Mouse (Mus musculus): ENCODE measurements at regions not wholly inside any gene's neighbourhood (a gene's known extent, or its start where the extent isn't known, plus 50 kb on each side); places are given as distances from the start of the nearest gene placed in this dataset.

DNA sequence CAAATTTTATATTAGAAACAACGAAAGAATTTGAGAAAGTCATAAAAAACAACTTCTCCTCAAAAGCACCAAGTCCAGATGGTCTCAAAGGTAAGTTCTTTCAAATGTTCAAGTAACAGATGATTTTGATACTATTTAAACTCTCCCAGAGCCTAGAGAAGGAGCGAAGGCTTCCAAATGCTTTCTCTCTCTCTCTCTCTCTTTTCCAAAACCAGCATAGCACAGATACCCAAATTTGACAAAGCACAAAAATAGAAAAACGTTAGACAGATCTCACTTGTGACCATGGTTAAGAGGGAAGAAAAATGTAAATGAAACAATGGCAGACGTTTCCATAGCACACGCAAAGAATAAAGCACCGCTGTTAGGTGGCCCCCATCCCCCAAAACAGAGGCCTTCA is 158.7 kb upstream of the Wscd1 start:
- TF ChIP-seq ZNF384 (IDR thresholded peaks at IDR 0.05; ENCODE audit: low read depth, low read length) (no peak), ZC3H11A (IDR thresholded peaks at IDR 0.05; ENCODE audit: borderline replicate concordance, low read depth, low read length) (no peak), CHD2 (IDR thresholded peaks at IDR 0.05; ENCODE audit: low read depth, low read length) (no peak)
